Mouse (Mus musculus) urinary bladder, postnatal 10 days (tissue): ENCODE results near the gene Sox13.
"Not testable (repeated sequence)": the region's sequence is repeated elsewhere in the genome, so short reads cannot be mapped to it uniquely, and the experiment has no call there.

Experiments used
- DNase-seq: peaks from one replicate; pipeline ENCODE4 v3.0.0; 2022; ENCODE audit warnings: low spot score

The Sox13 gene

DNA sequence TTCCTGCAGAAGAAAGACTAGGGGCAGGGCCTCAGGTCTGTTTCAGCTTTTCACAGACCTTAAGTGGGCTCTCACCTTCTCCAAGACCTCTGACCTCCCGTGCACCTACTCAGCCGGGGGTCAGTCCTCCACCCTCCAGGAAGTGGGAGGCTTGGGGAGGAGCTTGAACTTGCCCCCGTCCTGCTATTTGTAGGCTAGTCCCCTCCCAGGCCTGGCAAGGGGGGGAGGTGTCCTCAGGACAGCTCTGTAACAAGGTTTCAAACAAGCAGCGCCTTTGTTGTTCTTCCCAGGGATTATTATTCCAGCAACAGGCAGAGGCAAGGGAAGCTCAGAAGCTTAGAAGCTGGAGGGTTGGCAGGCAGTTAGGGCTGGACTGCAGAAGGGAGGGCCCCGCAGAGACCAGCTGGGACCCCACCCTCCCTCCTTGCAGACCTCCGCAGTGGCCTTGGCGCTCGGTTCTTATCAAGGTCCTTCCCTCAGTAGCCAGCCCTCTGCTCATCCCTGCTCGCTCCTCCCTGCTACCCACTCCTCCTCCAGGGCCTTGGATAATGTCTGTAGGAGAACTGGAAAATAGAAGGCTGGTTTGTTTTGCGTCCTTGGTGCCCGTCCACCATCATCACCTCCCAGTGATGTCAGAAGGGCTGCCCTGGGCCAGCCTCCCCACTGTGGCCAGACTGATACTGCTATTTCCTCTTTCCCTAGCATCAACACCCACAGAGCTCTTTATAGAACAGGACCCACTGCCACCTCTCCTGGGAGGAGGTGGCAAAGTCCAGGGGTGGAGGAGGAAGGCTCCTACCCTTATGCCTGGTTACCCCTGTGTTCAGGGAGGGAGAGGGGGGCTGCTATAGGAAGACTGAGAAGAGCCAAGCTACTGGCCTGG, 56.3 kb downstream of the Sox13 start:
- no peak for DNase-seq

DNA sequence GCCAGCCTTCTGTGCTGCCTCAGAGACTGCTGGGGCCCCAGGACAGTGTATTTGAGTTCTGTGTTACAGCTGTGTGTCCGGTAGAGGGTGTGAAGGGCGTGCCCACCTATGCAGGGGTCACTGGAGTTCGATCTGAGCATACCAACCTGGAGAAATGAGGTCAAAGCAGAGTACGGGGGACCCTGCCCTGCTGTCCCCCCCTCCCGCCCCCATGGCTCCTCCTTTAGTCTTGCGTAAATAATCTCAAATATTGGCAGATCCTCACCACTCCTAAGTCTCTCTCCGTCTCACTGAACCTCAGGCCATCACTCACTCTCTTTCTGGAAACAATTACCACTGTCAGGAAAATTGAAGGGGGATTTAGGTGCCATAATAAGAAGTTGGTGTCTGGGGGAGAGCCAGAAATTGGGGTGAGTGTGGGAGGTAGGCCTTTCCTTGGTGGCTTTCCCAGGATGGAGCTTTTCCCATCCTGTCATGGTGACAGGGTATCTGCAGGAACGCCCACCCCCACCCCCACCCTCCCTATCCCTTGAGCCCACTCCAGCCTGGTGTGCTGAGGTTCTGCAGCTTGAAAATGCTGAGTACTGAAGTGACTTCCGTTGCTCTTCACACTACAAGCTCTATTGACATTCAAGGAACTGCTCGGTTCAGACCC, 57.1 kb downstream of the Sox13 start:
- DNase-seq = no peak

DNA sequence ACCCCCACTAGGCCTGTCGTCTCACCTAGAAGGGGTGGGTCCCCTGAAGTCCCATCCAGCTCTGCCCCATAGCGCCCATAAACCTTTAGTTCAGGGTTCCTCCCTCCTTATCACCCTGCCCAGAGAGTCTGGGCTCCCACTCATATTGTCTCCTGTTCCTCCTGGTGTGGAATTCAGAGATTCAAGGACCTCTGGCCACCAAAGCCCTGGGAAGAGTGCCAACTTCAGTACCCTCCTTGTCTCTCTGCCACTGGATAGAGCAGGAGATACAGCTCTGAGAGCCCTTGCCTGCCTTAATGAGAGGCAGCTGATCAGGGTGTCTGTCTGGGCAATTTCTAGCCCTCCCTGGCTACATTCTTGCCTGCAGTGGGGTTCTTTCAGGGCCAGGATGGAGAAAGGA, 59.3 kb downstream of the Sox13 start:
- DNase-seq = no peak

DNA sequence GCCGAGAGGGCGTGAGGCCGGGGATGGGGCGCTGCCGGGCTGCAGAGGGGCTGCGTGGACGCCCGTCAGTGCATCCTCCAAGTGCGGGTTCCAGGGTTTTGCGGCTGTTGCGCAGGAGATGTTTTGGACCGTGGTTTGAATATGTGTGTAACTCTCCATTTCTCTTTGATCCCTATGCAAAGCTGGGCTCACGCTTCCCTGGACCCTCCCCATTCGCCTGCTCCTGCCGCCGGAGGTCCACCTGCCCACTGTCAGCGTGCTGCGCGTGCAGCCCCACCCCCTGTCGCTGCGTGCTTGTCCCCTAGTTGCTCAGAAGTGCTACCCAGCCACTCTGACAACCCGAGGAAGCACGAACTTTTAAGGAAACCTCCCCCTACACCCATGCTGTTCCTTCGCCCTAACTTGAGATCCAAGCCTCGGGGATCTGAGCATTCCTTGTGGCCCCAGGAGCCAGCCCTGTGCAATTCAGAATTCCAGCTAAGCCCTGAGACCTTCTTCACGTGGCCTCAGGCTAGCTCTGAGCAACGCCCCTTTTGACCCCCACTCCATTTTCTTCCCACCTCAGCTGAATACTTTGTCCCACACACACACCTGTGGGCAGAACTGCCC, 60.1 kb downstream of the Sox13 start:
- DNase-seq = no peak

DNA sequence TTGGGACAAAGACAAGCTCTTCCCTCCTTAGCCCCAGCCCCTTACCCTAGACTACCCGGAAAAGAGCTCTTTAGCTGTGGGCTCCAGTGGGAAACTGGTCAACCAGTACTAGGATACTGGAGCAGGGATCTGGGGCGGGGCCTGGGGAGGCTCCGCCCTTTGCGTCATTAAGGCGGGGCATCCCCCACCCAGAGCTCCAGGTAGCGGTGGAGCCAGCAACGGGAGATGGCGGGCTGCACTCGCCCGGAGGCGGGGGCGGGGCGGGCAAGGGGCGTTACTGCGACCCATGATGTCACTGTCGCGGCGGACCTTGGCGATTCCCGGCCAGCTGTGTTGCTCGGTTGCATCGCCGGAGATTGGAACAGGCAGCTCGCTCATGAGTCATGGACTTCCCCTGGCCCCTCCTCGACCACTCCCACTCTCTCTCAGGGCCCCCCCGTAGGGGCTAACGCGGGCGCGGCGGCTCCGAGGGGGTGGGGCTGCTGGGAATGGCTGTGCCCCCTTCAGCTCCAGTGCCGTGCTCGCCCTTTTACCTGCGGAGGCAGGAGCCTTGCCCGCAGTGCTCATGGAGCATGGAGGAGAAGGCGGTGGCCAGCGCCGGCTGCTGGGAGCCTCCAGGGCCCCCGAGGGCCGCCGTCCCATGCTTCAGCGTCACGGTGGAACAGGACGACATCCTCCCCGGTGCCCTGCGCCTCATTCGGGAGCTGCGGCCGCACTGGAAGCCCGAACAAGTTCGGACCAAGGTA, 60.7 kb downstream of the Sox13 start, which contains the start of gene Etnk2:
Gene Etnk2, plus strand, starts transcription at position 297 of the 746 bp plus-strand sequence.
- peak; percentile 38 for DNase-seq

DNA sequence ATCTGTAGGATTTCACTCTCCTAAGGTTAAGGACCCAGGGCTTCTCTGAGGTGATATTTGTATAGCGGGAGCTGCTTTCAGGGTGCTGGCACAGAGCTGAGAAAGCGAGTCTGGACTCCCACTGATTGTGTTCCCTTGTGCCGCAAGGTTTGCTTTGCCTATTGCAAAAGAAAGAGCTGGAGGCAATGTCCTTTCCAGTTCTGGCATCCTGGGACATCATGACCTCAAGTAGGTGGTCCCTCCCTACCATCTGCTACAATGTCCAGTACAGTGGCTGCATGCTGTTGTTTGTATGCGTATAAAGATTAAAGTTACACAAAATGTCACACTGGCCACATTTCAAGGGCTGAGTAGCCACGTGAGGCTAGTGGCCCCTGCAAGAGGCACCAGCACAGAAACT, 62.1 kb downstream of the Sox13 start:
- no peak for DNase-seq

DNA sequence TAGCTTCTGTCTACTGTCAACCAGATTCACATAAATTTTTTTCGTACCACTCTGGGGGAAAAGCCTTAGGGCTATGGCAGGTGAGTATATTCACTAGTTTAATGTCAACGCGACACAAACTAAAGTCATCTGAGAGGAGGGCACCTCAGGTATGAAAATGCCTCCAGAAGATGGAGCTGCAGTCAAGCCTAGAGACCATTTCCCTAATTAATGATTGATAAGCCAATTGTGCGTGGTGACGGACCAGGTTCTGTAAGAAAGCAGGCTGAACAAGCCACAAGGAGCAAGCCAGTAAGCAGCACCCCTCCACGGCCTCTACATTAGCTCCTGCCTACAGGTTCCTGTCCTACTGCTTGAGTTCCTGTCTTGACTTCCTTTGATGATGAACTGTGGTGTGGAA, 63.2 kb downstream of the Sox13 start:
- no peak for DNase-seq

DNA sequence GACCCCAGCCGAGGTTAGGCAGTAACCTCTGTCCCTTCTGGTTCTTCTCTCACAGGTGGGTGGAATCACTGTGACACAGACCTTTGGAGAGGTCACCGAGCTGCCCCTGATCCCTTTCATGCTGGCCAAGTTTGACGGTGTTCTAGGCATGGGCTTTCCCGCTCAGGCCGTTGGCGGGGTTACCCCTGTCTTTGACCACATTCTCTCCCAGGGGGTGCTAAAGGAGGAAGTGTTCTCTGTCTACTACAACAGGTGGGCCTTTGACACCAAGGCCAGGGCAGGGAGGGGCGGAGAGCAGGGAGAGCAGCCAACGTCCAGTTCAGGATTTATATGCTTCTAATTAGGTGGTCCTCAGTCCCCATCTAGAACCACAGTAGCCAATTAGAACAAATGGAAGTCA, 67.8 kb downstream of the Sox13 start:
- DNase-seq = no peak

DNA sequence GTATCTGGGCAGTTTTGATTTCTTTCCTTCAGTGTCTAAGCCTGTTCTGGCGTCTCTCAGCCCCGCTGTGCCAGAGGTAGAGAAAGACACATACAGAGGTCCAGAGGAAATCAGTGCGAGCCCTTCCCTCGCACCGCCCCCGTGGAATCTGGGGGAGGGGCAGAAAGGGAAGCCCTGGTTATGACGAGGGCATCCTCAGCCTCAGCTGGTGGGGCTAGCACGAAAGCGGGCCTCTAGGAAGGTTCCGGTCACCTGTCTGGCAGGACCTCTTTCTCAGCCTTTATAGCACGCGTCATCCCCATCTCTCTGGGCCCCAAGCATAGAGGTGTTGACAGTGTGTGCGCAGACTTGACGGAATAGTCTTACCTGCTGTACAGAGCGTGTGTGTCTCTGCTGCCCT, 68.3 kb downstream of the Sox13 start:
- no peak for DNase-seq

DNA sequence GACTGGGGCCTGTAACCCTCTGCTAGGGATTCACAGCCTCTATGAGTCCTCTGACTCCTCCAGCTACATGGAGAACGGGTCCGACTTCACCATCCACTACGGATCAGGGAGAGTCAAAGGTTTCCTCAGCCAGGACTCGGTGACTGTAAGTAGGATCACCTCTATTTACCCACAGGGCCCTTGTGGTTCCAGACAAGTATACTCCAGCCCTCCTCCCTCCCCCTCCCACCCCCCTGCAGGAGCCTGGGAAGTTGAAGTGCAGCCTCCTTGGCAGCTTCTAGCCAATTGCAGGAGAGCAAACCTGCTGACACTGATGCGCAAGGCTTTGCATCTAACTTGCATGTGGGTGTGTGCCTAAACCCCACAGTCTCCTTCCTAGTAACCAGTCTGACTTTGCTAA, 68.7 kb downstream of the Sox13 start:
- DNase-seq = no peak

DNA sequence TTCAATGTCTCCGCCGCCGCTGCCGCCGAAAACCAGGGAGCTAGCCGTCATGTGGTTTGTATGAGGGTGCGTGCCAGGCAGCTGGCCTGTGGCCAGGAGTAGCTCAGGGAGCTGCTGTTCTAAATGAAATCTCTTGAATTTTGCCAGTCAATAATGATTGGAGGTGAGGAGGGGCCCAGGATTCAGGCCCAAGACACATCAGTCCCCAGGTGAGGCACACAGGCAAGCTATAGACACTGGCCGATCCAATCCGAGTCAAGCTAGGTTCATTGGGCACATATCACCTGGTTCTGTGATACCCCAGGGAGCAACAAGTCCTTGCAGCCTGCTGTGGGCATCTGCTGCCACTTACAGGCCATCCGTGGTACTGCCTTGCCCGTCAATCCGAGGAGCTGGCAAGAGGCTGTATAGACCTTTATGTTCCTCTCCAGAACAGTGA, 70.8 kb downstream of the Sox13 start:
- no peak for DNase-seq

DNA sequence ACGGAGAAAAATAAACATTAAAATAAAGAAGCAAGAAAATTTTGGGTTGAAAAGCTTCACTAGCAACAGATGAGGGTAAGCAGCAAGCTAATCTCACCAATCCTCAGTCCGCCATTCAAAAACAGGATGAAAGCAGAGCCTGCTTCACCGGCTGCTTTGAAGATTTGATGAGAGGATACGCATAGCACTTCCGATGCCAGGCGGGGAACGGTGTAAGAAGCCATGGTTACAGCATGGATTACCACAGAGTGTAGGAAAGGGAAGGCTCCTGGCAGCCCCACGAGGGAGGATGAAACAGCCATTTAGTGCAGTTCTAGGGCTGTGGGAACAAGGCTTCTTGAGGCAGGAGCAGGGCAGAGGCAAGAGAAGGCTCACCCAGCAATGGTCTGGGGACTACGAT, 72.4 kb downstream of the Sox13 start:
- DNase-seq = no peak

DNA sequence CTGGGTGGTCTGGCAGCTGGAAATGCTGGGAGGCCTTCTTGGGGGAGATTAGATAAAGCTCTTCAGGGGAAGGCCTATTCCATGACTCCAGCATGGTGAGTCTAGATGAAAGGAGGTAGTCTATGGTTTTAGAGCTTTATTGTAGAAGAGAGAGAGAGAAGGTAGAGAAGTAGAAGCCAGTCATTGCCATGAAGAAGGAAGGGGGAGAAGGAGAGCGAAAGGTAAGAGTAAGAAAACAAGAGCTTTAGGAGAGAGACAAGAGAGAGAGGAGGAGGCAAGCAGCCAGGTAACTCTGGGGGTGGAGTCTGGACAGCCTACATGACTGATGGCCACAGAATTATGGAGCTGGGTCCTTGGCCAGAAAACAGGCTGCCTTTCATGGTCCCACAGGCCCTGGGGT, 74.0 kb downstream of the Sox13 start, which contains the start of gene Ren1:
Gene Ren1, plus strand, starts transcription at position 301 of the 400 bp plus-strand sequence.
- no peak for DNase-seq

DNA sequence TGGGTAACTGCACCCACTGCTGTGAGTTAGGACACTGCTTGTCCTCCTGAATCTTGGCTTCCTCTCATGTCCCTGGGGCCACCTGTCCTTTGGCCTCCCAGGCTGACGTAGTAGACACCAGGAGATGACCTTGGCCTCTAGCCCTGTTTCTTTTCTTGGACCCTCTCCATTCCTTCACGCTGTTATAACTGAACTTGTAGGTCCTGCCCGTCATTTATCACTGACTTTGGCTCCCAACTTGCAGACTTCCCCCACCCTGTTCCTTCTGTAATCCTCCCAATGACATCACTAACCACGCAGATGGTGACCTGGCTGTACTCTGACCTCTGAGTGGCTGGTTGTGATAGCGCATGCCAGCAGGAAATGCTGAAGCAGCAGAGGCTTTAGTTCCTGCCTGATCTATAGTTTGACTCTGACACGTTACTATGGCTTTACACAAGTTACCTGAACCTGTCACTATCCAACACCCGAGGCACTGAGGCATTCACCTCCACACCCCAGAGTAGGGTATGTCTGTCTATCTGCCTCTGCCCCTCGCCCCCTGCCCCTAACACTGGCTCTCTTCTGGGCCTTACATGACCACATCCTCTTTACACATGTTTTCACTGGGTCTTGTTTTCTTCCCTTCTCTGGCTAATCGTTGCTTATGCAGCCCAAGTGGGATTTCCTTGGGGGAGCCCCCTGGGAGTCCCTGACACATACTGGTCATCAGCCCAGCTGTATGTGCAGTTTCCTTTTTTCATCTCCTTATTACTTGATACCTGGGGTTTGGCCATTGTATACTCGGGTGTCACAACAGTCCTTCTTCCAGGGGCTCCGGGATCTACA, 76.3 kb downstream of the Sox13 start:
- DNase-seq = no peak

DNA sequence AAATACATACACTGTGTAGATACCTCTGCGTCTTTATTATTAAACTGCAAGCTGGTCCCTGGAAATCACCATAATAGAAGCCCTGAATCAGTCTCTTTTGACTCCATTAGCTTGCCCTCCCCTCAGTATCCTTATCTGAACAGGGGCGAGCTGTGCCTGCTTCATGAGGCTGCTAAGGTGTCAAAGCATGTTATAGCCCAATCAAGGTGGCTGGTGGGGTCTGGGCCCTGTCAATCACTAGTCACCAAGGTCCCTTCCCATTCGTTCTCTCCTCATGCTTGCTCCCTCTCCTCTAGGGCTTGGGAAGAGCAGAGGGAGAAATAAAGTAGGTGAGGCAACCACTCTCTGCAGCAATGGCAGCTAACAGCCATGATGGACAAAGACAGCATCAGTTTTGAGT, 77.0 kb downstream of the Sox13 start:
- no peak for DNase-seq

DNA sequence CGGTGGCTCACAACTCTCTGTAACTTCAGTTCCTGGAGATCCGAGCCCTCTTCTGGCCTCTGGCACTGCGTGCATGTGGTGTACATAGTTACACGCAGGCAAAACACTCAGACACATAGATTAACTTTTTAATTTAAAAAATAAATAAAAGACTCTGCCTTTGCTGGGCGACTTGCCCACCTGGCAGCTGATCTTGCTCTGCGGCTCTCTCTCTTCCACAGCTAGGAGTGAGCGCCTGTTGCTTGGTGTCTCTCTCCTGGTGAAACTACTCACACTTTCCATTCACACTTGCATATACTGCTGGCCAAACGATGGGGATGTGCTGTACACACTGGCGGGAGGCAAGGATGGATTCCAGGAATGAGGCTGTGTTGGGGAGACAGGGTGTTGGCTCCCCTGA, 77.6 kb downstream of the Sox13 start:
- no peak for DNase-seq

DNA sequence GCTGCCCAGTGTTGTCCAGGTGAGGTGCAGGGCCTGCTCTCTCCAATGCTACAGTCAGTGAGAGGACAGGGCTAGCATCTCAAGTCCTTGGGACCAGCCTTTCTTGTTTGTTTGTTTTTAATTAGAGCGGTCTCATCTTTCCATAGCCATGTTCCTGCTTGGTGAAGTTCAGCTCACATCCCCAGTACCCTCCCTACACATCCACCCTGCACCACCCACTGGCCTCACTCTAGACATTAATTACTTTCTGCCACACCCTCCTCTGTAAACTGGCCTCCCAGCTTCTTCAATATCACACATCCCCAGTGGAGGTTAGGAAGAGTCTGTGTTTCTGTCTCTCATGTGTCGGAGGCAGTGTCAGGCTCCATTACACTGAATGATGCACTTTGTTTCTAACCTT, 79.8 kb downstream of the Sox13 start:
- no peak for DNase-seq

DNA sequence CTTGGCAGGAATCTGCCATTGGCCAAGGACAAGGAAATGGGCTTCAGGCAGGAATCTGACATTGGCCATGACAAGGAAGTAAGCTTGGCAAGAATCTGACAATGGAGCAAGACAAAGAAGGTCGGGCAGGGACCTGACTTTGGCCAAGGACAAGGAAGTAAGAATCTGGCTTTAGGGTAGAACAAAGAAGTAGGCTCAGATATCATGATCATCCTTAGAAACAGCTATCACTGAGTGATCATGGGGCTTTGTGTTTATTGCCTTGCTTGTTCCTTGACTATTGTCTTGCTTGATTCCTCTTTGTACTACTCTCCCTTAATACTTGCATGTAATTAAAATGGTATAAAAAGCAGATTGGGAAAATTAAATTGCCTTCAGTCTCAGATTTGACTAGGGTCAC, 83.8 kb downstream of the Sox13 start:
- not testable (repeated sequence) for DNase-seq

DNA sequence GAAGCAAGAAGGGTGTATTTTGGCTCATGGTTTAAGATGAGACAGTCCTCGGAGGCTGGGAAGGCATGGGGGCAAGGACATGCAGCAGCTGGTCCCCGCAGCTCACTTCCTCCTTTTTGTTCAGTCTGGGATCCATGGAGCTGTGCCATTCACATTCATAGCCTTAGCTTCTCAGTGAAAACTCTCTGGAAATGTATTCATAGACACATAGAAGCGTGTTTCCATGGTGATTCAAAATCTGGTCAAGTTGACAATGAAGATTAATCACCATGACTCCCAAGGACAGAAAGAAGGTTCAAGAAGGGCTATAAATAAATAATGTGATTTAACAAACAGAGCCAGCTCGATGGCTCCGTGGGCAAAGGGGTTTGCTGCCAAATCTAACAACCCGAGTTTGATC, 90.2 kb downstream of the Sox13 start:
- no peak for DNase-seq

DNA sequence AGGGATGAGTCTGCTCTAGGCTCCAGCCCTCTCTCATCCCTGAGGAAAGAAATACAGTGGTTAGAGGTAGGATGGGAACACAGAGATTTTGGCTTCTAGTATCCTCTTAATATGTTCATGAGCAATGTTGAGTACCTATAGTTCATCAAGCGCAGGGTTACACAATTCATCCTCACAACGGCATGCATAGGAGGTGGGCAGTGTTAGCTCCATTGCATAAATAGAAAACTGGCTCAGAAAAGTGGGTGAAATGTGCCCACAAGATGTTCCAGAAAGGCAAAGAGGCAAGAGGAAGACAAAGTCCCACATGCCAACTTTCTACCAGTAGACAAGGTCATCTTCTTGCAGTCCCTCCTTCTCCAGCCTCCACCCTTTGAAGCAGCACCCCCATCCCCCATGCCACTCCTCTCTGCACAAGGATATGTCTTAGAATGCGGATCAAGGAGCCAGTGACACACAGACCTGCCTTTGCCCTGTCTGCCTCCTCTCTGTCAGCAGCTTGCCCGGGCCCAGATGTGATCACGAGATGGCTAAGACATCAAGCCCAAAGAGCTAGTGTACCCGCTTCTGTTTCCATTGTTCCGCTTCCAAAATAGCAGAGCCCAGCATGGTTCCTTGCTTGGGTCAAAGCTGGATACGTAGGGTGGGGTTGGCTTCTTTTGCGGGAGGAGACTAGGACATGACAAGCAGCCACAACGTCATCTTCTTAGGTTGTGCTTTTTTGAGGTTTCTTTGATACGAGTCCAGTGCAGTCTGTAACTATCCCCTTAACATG, 91.3 kb downstream of the Sox13 start:
- no peak for DNase-seq
